Mouse (Mus musculus) C2C12 (cell line): ENCODE measurements around the gene Vps26c. TPM values are rescaled to one million over a fixed set of nuclear protein-coding genes. Genes with fewer than 3 reads are reported as not detected.
"Not testable (repeated sequence)": the region's sequence is repeated elsewhere in the genome, so short reads cannot be mapped to it uniquely, and the experiment has no call there.

Experiments used
- H3K27me3 ChIP-seq: one replicate; pipeline ENCODE4 v1.6.1; 2011; ENCODE audit not compliant: control insufficient read depth, insufficient read depth, insufficient read length
- H3K36me3 ChIP-seq: one replicate; pipeline ENCODE4 v1.6.1; 2011; ENCODE audit not compliant: control insufficient read depth, insufficient read depth
- H3K4me3 ChIP-seq: one replicate; pipeline ENCODE4 v1.5.1; 2011; ENCODE audit warnings: mild to moderate bottlenecking, control low read depth; ENCODE audit not compliant: poor library complexity, insufficient read depth, severe bottlenecking
- H3K79me2 ChIP-seq: one replicate; pipeline ENCODE4 v1.6.1; 2011; ENCODE audit not compliant: control insufficient read depth, insufficient read depth
- H3K79me3 ChIP-seq: one replicate; pipeline ENCODE4 v1.6.1; 2011; ENCODE audit warnings: low read depth, control low read depth
- H3ac ChIP-seq: one replicate; pipeline ENCODE3; 2011; ENCODE audit warnings: low read depth; ENCODE audit not compliant: control insufficient read depth, insufficient read length
- CEBPB ChIP-seq: IDR thresholded peaks from one replicate; pipeline ENCODE4 v1.6.1; 2011; ENCODE audit warnings: low read depth, mild to moderate bottlenecking, control low read depth, moderate library complexity
- CTCF ChIP-seq: IDR thresholded peaks from one replicate; pipeline ENCODE4 v1.5.1; 2011; ENCODE audit not compliant: control insufficient read depth, insufficient read depth, insufficient read length
- FOSL1 ChIP-seq: IDR thresholded peaks from one replicate; pipeline ENCODE4 v1.8.0; 2011; ENCODE audit warnings: mild to moderate bottlenecking, low read length; ENCODE audit not compliant: poor library complexity, insufficient read depth, severe bottlenecking
- MAX ChIP-seq: IDR thresholded peaks from one replicate; pipeline ENCODE4 v1.6.1; 2011; ENCODE audit warnings: mild to moderate bottlenecking, control low read depth
- MYOD1 ChIP-seq: IDR thresholded peaks from one replicate; pipeline ENCODE4 v1.6.1; 2011; ENCODE audit warnings: low read depth; ENCODE audit not compliant: control insufficient read depth, insufficient read length
- MYOG ChIP-seq: IDR thresholded peaks from one replicate; pipeline ENCODE4 v1.6.1; 2011; ENCODE audit not compliant: control insufficient read depth, insufficient read length; ENCODE audit errors: extremely low read depth
- USF1 ChIP-seq: IDR thresholded peaks from one replicate; pipeline ENCODE4 v1.6.1; 2011; ENCODE audit warnings: low read depth, mild to moderate bottlenecking, control low read depth, moderate library complexity
- polyA plus RNA-seq: library from polyadenylated mRNA; unstranded; fragments of >200 nt; fragmentation: generic; extraction: Trizol; gene quantifications from one replicate; pipeline ENCODE4 v1.2.1, GENCODE M21; 2012; ENCODE audit warnings: missing spikeins

Vps26c gene
- polyA plus RNA-seq, 1 experiment: 50.3 TPM

- Histone ChIP-seq H3ac (no peak overlapping the region), H3K36me3 (peaks cover 8% of the 10 kb centered on the region), H3K79me2 (peaks cover 64% of the 10 kb centered on the region), H3K27me3 (no peaks in the 10 kb centered on the region), H3K4me3 (no peak overlapping the region), H3K79me3 (peaks cover 7% of the 10 kb centered on the region)
- TF ChIP-seq MYOG: no peak
- no peak for TF ChIP-seq CTCF
- no peak for TF ChIP-seq FOSL1
- TF ChIP-seq MAX: no peak
Observed at GRCm38 (mm10) chr16:94517606-94518005, 9.0 kb downstream of the Vps26c start.

DNA sequence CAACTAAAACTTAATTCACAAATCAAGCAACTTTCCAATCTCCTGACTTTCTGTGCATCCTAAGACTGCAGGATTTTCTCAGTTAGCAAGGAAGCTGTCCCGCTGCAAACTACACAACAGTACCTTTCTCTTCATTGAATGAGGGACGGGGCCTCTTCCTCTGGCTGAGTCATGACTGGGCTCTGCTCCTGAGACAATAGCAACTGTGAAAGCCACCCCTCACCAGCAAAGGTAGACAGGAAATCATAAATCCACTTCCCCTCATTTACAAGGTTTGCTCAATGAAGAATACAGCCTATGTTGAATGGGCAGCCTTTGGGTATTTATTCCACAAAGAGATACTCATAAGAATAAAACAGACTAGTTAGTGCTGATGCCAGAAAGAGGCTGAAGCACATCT lies 16.6 kb downstream of the Vps26c start:
- no peak for TF ChIP-seq CEBPB
- TF ChIP-seq CTCF: no peak
- no peak for TF ChIP-seq FOSL1
- TF ChIP-seq MYOG: no peak
- no peak for TF ChIP-seq MAX
- Histone ChIP-seq H3K79me3 (peaks cover 1% of the 10 kb centered on the region), H3K36me3 (peaks cover 39% of the 10 kb centered on the region), H3K79me2 (peaks cover 14% of the 10 kb centered on the region), H3ac (no peak overlapping the region), H3K27me3 (no peaks in the 10 kb centered on the region), H3K4me3 (no peak overlapping the region)

- H3K4me3 ChIP-seq: no peak overlapping the region
- no peak for TF ChIP-seq MYOD1
- no peak for TF ChIP-seq CEBPB
- no peak for TF ChIP-seq FOSL1
- no peak for TF ChIP-seq MAX
- no peak for TF ChIP-seq CTCF
- no peak for TF ChIP-seq USF1
- TF ChIP-seq MYOG: no peak
- peaks cover 1% of the 10 kb centered on the region for H3K79me3 ChIP-seq
- H3K79me2 ChIP-seq: peaks cover 8% of the 10 kb centered on the region
- peaks cover 50% of the 10 kb centered on the region for H3K36me3 ChIP-seq
- no peaks in the 10 kb centered on the region for H3K27me3 ChIP-seq
- H3ac ChIP-seq: no peak overlapping the region
Observed at GRCm38 (mm10) chr16:94508769-94509168, 17.9 kb downstream of the Vps26c start.

DNA sequence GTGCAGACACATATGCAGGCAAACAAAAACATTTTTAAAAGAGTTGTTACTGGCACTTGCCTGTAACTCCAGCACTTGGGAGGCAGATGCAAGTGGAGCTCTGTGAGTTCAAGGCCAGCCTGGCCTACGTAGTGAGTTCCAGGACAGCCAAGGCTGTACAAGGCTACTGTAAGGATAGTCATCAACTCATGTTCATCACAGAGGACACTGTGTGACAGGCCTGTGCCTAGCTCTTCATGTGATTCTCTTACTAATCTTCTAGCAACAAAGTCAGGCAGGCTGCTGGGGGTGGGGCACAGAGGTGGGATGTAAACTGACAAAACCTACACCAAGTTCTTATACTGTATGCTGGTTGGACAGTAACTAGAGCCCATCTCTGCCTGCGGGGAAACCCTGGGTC lies 19.6 kb downstream of the Vps26c start:
- Histone ChIP-seq H3K79me2 (no peaks in the 10 kb centered on the region), H3K79me3 (no peaks in the 10 kb centered on the region), H3K36me3 (peaks cover 46% of the 10 kb centered on the region), H3ac (no peak overlapping the region), H3K4me3 (no peak overlapping the region), H3K27me3 (no peaks in the 10 kb centered on the region)
- TF ChIP-seq CTCF: no peak
- no peak for TF ChIP-seq USF1
- no peak for TF ChIP-seq CEBPB
- TF ChIP-seq MYOD1: no peak
- TF ChIP-seq MAX: no peak
- no peak for TF ChIP-seq MYOG

DNA sequence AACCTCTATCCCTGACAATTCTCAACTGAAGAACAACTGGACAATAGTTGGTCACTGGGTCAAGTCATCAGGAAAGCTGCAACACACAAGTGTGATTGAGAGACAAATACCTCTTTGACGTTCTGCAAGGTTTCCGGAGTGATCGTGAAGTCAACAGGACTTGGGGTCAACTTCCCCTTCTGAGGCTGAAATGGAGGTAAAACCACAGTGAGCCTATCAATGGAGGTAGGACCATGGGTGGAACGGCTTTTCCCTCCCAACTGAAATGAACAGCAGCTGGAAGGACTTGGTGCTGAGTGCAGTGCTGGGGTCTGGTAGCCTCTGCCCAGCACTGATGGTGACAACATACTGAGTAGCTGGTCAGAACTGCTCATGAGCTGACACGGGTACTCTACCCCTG lies 22.4 kb downstream of the Vps26c start:
- H3ac ChIP-seq: no peak overlapping the region
- TF ChIP-seq CTCF (no peak), USF1 (no peak), MYOG (no peak), MAX (no peak), MYOD1 (no peak), FOSL1 (no peak), CEBPB (no peak)
- no peaks in the 10 kb centered on the region for H3K79me3 ChIP-seq
- H3K27me3 ChIP-seq: no peaks in the 10 kb centered on the region
- no peak overlapping the region for H3K4me3 ChIP-seq
- H3K36me3 ChIP-seq: peaks cover 57% of the 10 kb centered on the region
- H3K79me2 ChIP-seq: no peaks in the 10 kb centered on the region

DNA sequence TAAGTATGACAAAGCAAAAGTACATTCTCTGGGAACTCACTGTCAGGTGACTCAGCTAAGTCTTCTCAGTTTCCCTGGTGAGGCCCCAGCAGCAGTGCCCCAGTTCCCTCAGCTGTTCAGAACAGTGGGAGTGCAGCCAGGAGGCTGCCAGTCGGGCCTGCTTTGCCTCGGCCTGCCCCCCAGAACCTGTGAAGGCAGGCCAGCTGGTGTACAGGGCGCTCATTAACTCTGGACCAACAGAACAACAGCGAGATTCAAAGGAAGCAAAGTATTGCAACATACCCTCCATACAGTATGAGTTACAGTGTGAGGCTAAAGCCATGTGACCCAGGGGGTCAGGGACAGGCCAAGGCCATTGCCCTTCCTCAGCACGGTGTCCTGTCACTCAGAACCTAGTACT lies 28.7 kb downstream of the Vps26c start:
- Histone ChIP-seq H3K4me3 (no peak overlapping the region), H3K79me3 (no peaks in the 10 kb centered on the region), H3ac (no peak overlapping the region), H3K27me3 (no peaks in the 10 kb centered on the region), H3K36me3 (peaks cover 53% of the 10 kb centered on the region), H3K79me2 (no peaks in the 10 kb centered on the region)
- TF ChIP-seq MYOG (no peak), CTCF (no peak), CEBPB (peak; percentile 77), MYOD1 (peak; percentile 18)

- peaks cover 53% of the 10 kb centered on the region for H3K36me3 ChIP-seq
- H3ac ChIP-seq, H3K79me2 ChIP-seq, H3K27me3 ChIP-seq, H3K79me3 ChIP-seq, H3K4me3 ChIP-seq: not testable (repeated sequence)
Observed at GRCm38 (mm10) chr16:94497176-94497575, 29.5 kb downstream of the Vps26c start.
